Mouse (Mus musculus) splenic B cell, adult 2 months (primary cell): ENCODE data around the gene Galc.

Experiments
- DNase-seq: peaks from one replicate; pipeline ENCODE4 v3.0.0-alpha.2; 2011; ENCODE audit warnings: low read depth, low spot score
- H3K27me3 ChIP-seq: 2 replicates; pipeline ENCODE4 v1.6.1; 2012; ENCODE audit warnings: mild to moderate bottlenecking, low read length, moderate library complexity, mixed read lengths; ENCODE audit not compliant: control insufficient read depth, poor library complexity, insufficient read depth, severe bottlenecking
- H3K36me3 ChIP-seq: 2 replicates; pipeline ENCODE4 v1.6.1; 2012; ENCODE audit warnings: mild to moderate bottlenecking, low read length, moderate library complexity, mixed read lengths; ENCODE audit not compliant: control insufficient read depth, poor library complexity, insufficient read depth, severe bottlenecking

The Galc gene

GRCm38 (mm10) chr12:98223286-98223685, 36.0 kb downstream of the Galc start:
- Histone ChIP-seq H3K36me3 (no peaks in the 10 kb centered on the region), H3K27me3 (no peaks in the 10 kb centered on the region)
- no peak for DNase-seq

DNA sequence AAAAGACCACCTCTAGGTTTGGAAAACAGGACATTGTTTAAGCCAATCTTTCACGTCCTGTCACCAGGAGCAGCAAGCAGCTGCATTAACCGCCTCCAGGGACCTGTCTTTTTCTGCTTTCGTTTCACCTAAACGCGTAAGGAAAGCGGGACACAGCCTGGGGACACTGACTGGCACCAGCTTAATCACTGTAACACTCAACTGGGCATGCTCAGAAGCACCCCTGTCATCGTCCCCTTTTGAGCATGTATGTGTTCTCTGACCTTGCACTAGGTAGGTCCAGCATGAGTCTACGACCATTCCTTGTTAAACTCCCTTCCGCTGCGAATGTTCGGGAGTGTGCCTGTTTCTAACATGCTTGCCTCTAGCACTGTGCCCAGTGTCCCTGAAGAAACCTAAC, 42.8 kb downstream of the Galc start:
- H3K27me3 ChIP-seq = no peaks in the 10 kb centered on the region
- DNase-seq = no peak
- H3K36me3 ChIP-seq = no peaks in the 10 kb centered on the region

DNA sequence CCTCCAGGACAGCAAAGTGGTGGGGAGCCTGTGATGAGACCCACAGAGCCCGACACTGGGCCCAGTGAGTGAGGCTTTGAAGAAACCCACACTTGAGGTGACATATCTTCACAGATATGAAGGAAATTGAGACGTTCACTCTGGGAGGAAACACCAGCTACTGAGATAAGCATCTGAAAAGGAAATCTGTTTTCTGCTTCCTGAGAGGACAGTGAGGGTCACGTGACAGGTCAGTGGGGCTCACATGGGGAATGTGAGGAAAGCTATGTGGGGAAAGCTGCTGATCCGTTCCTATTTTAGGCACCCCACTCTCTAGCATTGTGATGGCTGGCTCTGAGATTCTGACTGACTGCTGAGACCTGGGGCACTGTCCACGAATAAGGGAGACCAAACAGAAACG, 43.7 kb downstream of the Galc start:
- DNase-seq = no peak
- no peaks in the 10 kb centered on the region for H3K27me3 ChIP-seq

DNA sequence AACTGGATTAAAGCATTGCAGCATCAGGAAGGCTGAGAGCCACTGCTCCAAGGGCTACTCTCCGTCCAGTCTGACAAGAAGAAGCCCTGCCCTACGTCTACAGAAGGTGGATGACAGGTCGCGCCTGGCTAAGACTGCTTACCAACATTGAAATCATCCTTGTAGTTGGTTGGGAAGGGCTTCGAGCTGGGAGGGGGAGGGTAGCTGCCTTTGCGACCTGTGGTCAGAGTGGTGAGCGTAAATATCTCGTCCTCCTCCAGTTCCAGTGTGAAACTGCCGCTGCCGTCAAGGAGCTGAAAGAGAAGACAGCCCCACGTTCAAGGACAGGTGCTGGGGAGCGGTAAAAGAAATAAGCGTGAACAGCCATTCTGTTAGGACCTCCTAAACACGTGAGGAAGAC, 45.1 kb downstream of the Galc start:
- no peaks in the 10 kb centered on the region for H3K27me3 ChIP-seq
- no peak for DNase-seq
- no peaks in the 10 kb centered on the region for H3K36me3 ChIP-seq

More for the DNA sequence above, 43.7 kb downstream of the Galc start:
- H3K36me3 ChIP-seq = no peaks in the 10 kb centered on the region

DNA sequence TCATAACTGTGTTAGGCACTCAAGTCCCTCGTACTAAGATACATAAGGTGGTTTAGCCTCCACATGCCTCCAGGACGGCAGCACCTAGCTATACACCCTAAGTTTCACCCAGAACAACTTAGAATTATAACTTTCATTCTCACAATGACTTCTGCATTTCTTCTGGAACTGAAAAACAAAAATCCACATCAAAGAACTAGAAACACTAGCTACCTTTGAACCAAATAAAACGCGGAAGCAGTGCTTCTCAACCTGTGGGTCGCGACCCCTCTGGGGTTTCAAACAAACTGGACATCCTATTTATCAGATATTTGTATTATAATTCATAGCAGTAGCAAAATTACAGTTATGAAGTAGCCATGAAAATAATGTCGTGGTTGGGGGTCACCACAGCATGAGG, 45.5 kb downstream of the Galc start:
- no peak for DNase-seq
- H3K36me3 ChIP-seq = no peaks in the 10 kb centered on the region

GRCm38 (mm10) chr12:98213332-98213731, 45.9 kb downstream of the Galc start:
- DNase-seq = no peak
- H3K36me3 ChIP-seq = no peaks in the 10 kb centered on the region
- no peaks in the 10 kb centered on the region for H3K27me3 ChIP-seq

More for the DNA sequence above, 45.5 kb downstream of the Galc start:
- no peaks in the 10 kb centered on the region for H3K27me3 ChIP-seq

DNA sequence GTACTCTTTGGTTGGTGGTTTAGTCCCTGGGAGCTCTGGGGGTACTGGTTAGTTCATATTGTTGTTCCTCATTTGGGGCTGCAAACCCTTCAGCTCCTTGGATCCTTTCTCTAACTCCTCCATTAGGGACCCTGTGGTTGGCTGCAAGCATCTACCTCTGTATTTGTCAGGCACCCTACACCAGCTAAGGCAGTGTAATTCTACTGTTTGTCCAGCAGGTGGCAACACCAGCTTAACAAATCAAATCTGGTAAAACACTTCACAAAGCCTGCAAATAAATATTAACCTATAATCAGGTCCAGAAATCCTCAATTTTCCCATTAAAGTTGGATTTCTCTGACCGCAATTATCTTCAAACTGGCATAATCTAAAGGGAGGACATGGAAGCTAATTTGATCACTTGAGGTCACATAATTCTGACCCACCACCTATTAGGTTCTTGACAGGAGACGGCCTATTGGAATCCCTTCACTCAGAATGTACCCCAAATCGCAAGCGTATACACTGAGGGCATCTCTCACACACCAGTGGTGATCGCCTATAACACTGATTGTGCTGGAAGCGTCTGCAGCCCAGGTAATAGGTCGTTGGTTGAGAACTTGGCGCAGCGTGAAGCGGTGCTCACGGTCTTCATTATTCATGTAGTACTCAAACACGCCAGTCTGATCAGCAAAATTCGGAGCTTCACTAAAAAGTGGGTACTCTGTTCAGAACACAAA, 46.6 kb downstream of the Galc start:
- Histone ChIP-seq H3K27me3 (no peaks in the 10 kb centered on the region), H3K36me3 (no peaks in the 10 kb centered on the region)
- DNase-seq = peak; percentile 68

GRCm38 (mm10) chr12:98210495-98210894, 48.8 kb downstream of the Galc start:
- Histone ChIP-seq H3K36me3 (no peaks in the 10 kb centered on the region), H3K27me3 (no peaks in the 10 kb centered on the region)
- no peak for DNase-seq

DNA sequence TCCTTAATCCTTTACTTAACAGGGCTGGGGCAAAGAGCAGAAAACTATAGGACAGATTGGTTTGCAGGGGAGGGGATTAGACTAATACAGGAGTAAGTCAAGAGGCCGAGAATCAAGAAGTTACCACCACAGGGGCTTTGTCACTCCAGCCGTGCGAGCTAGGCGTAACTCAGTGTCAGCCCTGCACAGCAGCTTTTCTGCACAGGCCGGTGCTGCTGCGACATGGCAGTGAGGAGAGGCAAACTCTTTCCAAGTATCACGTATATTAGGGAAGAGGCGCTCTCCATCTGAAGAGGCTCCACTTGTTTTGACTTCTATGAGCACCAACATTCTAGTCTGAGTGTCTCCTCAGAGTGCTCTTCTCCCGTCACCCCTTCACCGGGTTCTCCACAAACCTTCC, 51.2 kb downstream of the Galc start:
- DNase-seq = no peak
- Histone ChIP-seq H3K27me3 (no peaks in the 10 kb centered on the region), H3K36me3 (no peaks in the 10 kb centered on the region)

- no peak for DNase-seq
- H3K36me3 ChIP-seq = no peaks in the 10 kb centered on the region
- H3K27me3 ChIP-seq = no peaks in the 10 kb centered on the region
These were observed 53.7 kb downstream of the Galc start for GRCm38 (mm10) chr12:98205450-98206051.

- Histone ChIP-seq H3K36me3 (no peaks in the 10 kb centered on the region), H3K27me3 (no peaks in the 10 kb centered on the region)
- DNase-seq = no peak
These were observed 61.9 kb downstream of the Galc start for GRCm38 (mm10) chr12:98197401-98197800.

GRCm38 (mm10) chr12:98190201-98190600, 69.1 kb downstream of the Galc start:
- no peaks in the 10 kb centered on the region for H3K27me3 ChIP-seq
- DNase-seq = no peak
- H3K36me3 ChIP-seq = no peaks in the 10 kb centered on the region

DNA sequence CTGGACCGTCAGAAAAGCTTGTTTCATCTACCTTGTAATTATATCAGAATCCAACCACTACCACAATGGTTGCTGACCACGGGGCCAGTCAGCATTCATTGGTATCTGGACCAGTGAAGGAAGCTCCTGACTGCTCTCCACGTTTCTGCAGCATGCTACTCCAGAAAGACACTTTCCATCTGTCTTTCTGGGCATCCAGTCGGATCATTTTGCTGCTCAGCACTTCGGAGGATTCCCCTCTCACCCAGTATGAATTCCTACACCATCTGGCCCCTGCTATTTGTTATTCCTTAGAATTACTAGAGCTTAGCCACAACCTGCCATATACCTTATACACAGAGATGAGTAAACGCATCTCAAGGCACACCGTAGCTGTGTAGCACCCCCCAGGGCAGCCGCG, 70.2 kb downstream of the Galc start:
- Histone ChIP-seq H3K36me3 (no peaks in the 10 kb centered on the region), H3K27me3 (no peaks in the 10 kb centered on the region)
- no peak for DNase-seq

- no peaks in the 10 kb centered on the region for H3K27me3 ChIP-seq
These were observed 71.9 kb downstream of the Galc start for GRCm38 (mm10) chr12:98187186-98187899.

GRCm38 (mm10) chr12:98181729-98182128, 77.5 kb downstream of the Galc start:
- peak; percentile 51 for DNase-seq
- no peaks in the 10 kb centered on the region for H3K27me3 ChIP-seq
- no peaks in the 10 kb centered on the region for H3K36me3 ChIP-seq

More at GRCm38 (mm10) chr12:98187186-98187899, 71.9 kb downstream of the Galc start:
- no peaks in the 10 kb centered on the region for H3K36me3 ChIP-seq
- no peak for DNase-seq
